Mouse (Mus musculus) kidney, adult 2 months (tissue): Measurements from ENCODE around the gene Bcl2l10.

ENCODE experiments used
- CTCF ChIP-seq: fragments of 200-500 bp; conservative IDR thresholded peaks from 2 replicates; pipeline ENCODE4 v1.5.1; 2011; ENCODE audit warnings: low read depth, mild to moderate bottlenecking, control low read depth, low read length, moderate library complexity, mixed read lengths; ENCODE audit not compliant: insufficient read depth, insufficient read length
- POLR2A ChIP-seq: fragments of 200-500 bp; IDR thresholded peaks from one replicate; pipeline ENCODE4 v1.6.1; 2011; ENCODE audit warnings: low read depth, low read length, control low read depth

GRCm38 (mm10) chr9:75315238-75315637 is 32.3 kb upstream of the Bcl2l10 start:
- no peak for TF ChIP-seq CTCF
- no peak for TF ChIP-seq POLR2A
